Mouse (Mus musculus) liver, embryonic 14.5 days (tissue): Measurements from ENCODE around the gene Tnk1.

ENCODE experiments used
- CTCF ChIP-seq: IDR thresholded peaks from 2 replicates; pipeline ENCODE4 v1.5.1; 2016; ENCODE audit warnings: antibody characterized with exemption, low read depth, control low read depth
- EP300 ChIP-seq: IDR thresholded peaks from 2 replicates; pipeline ENCODE4 v1.6.1; 2016; ENCODE audit warnings: antibody characterized with exemption, low read depth

DNA sequence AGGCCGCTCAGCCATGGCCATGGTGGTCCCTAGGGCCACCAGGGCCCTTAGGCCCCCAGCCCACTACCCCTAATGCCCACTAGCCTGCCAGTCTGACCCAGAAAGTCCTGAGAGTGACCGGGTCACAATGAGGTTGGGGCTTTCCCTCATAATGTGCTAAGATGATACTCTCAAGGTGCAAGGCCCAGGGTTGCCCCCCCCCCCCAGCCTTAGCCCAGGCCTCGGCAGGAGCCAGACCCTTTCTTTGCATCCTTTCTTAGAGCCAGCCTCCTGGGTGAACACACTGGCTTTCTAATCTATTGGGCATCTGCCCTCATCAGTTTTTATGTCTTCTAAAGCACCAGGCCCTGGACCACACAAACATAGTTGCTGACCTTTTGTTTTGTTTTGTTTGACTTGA lies 36.5 kb downstream of the Tnk1 start, which contains the start of gene Spem1:
- TF ChIP-seq CTCF (no peak), EP300 (no peak)
